11 mouse cellular contexts compared by ENCODE assay signal in genomic region chr13:112159430-112160172, GRCm38 (mm10).
DNase-seq lines count a peak whose midpoint lies in the region; ATAC-seq and TF ChIP-seq lines count a peak whose summit lies in the region.
"Had no signal": no experiment of that assay in that cellular context is flagged by ENCODE, and none has a peak within 500 bp of the region (broad histone marks: within the 10 kb centered on the region; RNA-seq: fewer than 3 reads in every experiment).

No protein-coding gene starts in this region.

- WGBS in heart, embryonic 10.5 days = 48% methylated on average over 9 of the region's 9 CpGs
- WGBS in lung, embryonic 15.5 days = 64% methylated on average over 9 of the region's 9 CpGs
- 41% methylated on average over 9 of the region's 9 CpGs for WGBS in heart, embryonic 16.5 days
- WGBS in midbrain, postnatal 0 days = 57% methylated on average over 9 of the region's 9 CpGs

- DNase-seq in heart, embryonic 10.5 days (ENCODE audit: low spot score) = peak; percentile 80
- no peak for DNase-seq in heart, postnatal 25 days (ENCODE audit: low spot score)
- DNase-seq in lung, adult 18-20 months = no peak
- DNase-seq in midbrain, postnatal 0 days (ENCODE audit: low spot score) = no peak
- DNase-seq in adipocyte (ENCODE audit: low spot score) = no peak
- DNase-seq: kidney, adult 11 months had no signal

- peaks cover 18% of the 10 kb centered on the region for H3K4me1 ChIP-seq in heart, embryonic 10.5 days
- peaks cover 5% of the 10 kb centered on the region; the same call in 1 of the 2 replicates for H3K4me1 ChIP-seq in lung, embryonic 15.5 days
- peaks cover 16% of the 10 kb centered on the region for H3K4me1 ChIP-seq in heart, embryonic 16.5 days (ENCODE audit: control insufficient read depth, insufficient read depth, low read length)
- no peaks in the 10 kb centered on the region for H3K4me1 ChIP-seq in midbrain, postnatal 0 days (ENCODE audit: insufficient read depth, low read length)
- H3K4me1 ChIP-seq: liver, embryonic 15.5 days had no signal

- intact Hi-C loops in heart, postnatal 25 days (cut with DNase I) = loop anchor here (5.0 kb wide), 2 partner anchors 37 to 72 kb away; no protein-coding TSS in a partner anchor

- H3K27ac ChIP-seq in heart, embryonic 10.5 days = peak overlapping the region; percentile 68
- H3K27ac ChIP-seq in lung, embryonic 15.5 days = peak overlapping the region; percentile 46; the same call in 1 of the 2 replicates
- peak overlapping the region; percentile 77 for H3K27ac ChIP-seq in heart, embryonic 16.5 days (ENCODE audit: low read length)
- H3K27ac ChIP-seq in midbrain, postnatal 0 days (ENCODE audit: low read depth, low read length) = no peak overlapping the region; the same call in 1 of the 2 replicates
- H3K27ac ChIP-seq: liver, embryonic 15.5 days had no signal

- H3K9me3 ChIP-seq in heart, embryonic 10.5 days = no peaks in the 10 kb centered on the region
- no peaks in the 10 kb centered on the region for H3K9me3 ChIP-seq in lung, embryonic 15.5 days
- peaks cover 3% of the 10 kb centered on the region; the same call in 1 of the 2 replicates for H3K9me3 ChIP-seq in heart, embryonic 16.5 days (replicated peaks; ENCODE audit: control insufficient read depth, low read length)
- no peaks in the 10 kb centered on the region for H3K9me3 ChIP-seq in midbrain, postnatal 0 days (ENCODE audit: low read length)
- H3K9me3 ChIP-seq: liver, embryonic 15.5 days had no signal

- no peak overlapping the region for H3K4me2 ChIP-seq in lung, embryonic 15.5 days
- no peak overlapping the region for H3K4me2 ChIP-seq in heart, embryonic 16.5 days (ENCODE audit: low read depth, low read length)
- no peak overlapping the region for H3K4me2 ChIP-seq in midbrain, postnatal 0 days (ENCODE audit: low read depth, low read length, poor library complexity, severe bottlenecking)
- H3K4me2 ChIP-seq: liver, embryonic 15.5 days had no signal

- no peak; the same call in 1 of the 2 replicates for ATAC-seq in lung, embryonic 15.5 days (ENCODE audit: borderline replicate concordance, extremely low read depth, low FRiP score, low TSS enrichment)
- peak; percentile 57 for ATAC-seq in heart, embryonic 16.5 days (replicated peaks; ENCODE audit: extremely low read depth, insufficient read depth, low FRiP score)
- peak; percentile 77 for ATAC-seq in midbrain, postnatal 0 days (ENCODE audit: low FRiP score)
- ATAC-seq in granulocyte monocyte progenitor cell, adult 5-6 weeks (replicated peaks; ENCODE audit: poor library complexity, severe bottlenecking) = no peak
- ATAC-seq: CD4-positive, CD25-positive, alpha-beta regulatory T cell, adult 4 months had no signal

- peaks cover 7% of the 10 kb centered on the region; the same call in 1 of the 2 replicates for H3K27me3 ChIP-seq in heart, embryonic 10.5 days (ENCODE audit: insufficient read depth, poor library complexity, severe bottlenecking)
- H3K27me3 ChIP-seq in lung, embryonic 15.5 days = no peaks in the 10 kb centered on the region
- no peaks in the 10 kb centered on the region for H3K27me3 ChIP-seq in heart, embryonic 16.5 days (ENCODE audit: control insufficient read depth, insufficient read depth, low read length)
- H3K27me3 ChIP-seq in midbrain, postnatal 0 days (ENCODE audit: insufficient read depth, low read length) = no peaks in the 10 kb centered on the region
- H3K27me3 ChIP-seq: liver, embryonic 15.5 days had no signal

- no peak overlapping the region for H3K4me3 ChIP-seq in heart, embryonic 10.5 days
- H3K4me3 ChIP-seq in lung, embryonic 15.5 days = no peak overlapping the region
- H3K4me3 ChIP-seq in heart, embryonic 16.5 days (ENCODE audit: low read length) = no peak overlapping the region
- no peak overlapping the region for H3K4me3 ChIP-seq in midbrain, postnatal 0 days (ENCODE audit: low read depth, low read length)
- H3K4me3 ChIP-seq: liver, embryonic 15.5 days had no signal

- no peaks in the 10 kb centered on the region for H3K36me3 ChIP-seq in heart, embryonic 10.5 days
- H3K36me3 ChIP-seq in lung, embryonic 15.5 days = no peaks in the 10 kb centered on the region
- peaks cover 2% of the 10 kb centered on the region; the same call in 1 of the 2 replicates for H3K36me3 ChIP-seq in heart, embryonic 16.5 days (ENCODE audit: control insufficient read depth, insufficient read depth)
- H3K36me3 ChIP-seq in midbrain, postnatal 0 days (ENCODE audit: insufficient read depth, low read length) = no peaks in the 10 kb centered on the region
- H3K36me3 ChIP-seq: liver, embryonic 15.5 days had no signal

- no peak overlapping the region for H3K9ac ChIP-seq in lung, embryonic 15.5 days
- H3K9ac ChIP-seq in heart, embryonic 16.5 days (ENCODE audit: low read length) = no peak overlapping the region
- H3K9ac ChIP-seq in midbrain, postnatal 0 days (replicated peaks; ENCODE audit: low read length, poor library complexity, severe bottlenecking) = no peak overlapping the region
- H3K9ac ChIP-seq: liver, embryonic 15.5 days had no signal

- no peak for TF ChIP-seq CTCF in midbrain, postnatal 0 days (IDR thresholded peaks at IDR 0.05)

Comparison
In these comparisons a context has a peak if more than half of its experiments do, and no peak if none do; other contexts are left out.
1. ATAC-seq: peak in heart, embryonic 16.5 days (single experiment) and midbrain, postnatal 0 days (single experiment); none in lung, embryonic 15.5 days (single experiment) and granulocyte monocyte progenitor cell, adult 5-6 weeks (single experiment).